Mouse (Mus musculus) R1 (cell line): Measurements from ENCODE around the gene Tfcp2l1.
A peak's percentile ranks its signal among the peaks of the same experiment; 100 is the strongest.

Experiments used
- DNase-seq: peaks from one replicate; pipeline ENCODE4 v3.0.0-alpha.2; 2018; ENCODE audit warnings: low read depth, low spot score

Gene Tfcp2l1

DNA sequence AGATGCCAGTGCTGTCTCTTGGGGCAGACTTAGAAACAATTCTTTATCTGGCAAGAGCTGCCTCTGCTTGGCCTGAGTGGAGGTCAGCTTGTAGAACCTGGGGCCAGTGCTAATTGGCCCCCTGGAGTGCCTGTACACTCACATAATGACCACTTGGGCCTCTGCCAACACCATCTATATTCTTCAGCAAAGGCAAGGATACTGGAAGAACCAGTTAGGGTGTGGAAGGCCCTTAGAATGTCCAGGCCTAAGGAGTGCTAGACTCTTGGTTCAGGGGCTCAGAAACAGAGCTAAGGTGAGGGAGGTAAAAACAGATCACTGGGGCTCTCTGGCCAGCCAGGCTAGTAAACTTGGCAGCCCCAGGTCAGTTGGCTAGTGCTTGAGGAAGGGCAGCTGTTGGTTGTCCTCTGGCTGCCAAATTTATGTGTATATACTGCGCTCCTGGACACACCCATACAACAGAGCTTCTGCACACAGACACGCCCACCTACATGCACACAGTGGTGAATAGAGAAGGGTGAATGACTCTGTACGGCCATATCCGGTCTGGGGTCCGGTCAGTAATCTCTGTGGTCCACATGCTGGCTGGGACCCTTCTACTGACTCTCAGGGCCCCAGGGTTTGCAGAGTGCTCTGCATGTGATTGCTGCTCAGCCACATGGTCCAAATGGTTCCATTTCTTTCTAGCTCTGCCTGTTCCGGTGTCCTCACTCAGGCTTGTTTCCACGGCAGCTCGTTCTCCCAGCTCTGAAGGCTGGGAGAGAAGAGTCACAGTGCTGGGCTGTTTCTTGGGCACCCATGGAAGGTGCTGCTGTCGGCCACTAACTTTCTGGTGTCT lies 22.4 kb downstream of the Tfcp2l1 start:
- peak; percentile 71 for DNase-seq

DNA sequence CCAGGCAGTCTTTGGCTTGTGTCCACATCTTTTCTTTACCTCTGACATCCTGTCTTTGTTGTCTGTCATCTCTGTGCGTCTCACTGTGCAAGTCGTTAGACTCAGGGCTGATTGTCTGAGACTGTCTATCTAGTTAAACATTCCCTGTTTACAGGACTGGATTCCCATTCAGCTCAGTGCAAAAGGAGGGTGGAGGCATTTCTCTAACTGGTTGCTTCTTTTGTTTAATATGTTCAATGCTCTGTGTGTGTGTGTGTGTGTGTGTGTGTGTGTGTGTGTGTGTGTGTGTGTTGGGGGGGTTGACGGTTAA lies 23.0 kb downstream of the Tfcp2l1 start:
- peak; percentile 54 for DNase-seq

DNA sequence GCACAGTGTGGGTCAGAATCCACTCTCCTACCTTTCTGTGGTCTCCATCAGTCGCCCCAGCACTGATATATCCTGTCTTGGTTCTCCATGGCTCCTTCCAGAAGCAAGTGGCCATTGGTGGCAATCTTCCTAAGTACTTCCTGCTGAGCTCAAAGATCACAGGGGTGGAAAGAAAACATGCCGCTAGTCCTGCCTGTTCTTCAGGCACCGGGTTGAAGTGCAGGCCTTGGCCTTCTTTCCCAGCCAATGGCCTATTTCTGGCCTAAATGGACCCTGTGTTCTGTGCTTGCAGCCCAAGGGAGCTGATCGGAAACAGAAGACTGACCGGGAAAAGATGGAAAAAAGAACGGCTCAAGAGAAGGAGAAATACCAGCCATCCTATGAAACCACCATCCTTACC lies 31.0 kb downstream of the Tfcp2l1 start:
- no peak for DNase-seq

DNA sequence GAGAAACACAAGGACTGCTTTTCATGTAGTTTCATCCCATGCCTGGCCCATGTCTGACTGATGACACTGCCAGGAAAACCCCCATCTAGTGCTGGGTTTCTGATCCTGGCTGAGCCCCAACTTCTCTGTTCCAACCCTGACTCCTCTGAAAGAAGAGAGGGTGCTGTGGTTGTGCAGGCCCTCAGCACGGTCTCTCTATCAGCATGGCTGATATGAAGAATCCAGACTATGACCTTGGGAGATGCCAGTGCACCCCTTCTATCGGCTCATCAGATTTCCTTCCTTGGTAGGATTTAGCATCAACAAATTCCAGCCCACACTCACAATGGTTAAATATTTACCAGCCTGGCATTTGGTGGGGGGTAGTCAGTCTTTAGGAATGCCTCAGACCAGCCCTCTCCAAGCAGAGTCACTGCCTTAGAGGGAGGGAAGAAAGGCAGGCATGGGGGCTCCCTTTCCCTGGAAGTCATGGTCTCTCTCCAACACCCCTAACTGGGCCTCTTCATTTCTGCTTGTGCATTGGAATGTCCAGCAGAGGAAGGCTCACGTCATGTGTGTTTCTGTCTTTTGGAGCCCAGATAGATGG lies 33.2 kb downstream of the Tfcp2l1 start:
- DNase-seq, result no peak

DNA sequence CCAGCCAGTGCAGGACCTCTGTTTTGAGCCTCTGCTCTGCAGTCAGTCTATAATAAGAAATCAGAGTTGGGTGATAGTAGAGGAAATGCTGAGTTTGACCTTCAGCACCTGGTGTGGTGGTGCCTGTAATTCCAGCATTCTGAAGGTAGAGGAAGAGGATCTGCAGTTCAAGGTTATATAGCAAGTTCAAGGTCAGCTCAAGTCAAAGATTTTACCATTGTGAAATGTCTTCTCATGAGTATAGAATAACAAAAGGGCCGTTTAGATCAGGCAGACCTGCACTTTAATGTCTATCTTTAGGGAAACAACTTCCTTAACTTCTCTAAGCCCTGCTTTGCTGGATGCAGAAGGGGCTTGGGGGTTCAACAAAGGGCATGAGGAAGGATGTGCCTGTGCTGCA lies 35.3 kb downstream of the Tfcp2l1 start:
- DNase-seq, result peak; percentile 79

DNA sequence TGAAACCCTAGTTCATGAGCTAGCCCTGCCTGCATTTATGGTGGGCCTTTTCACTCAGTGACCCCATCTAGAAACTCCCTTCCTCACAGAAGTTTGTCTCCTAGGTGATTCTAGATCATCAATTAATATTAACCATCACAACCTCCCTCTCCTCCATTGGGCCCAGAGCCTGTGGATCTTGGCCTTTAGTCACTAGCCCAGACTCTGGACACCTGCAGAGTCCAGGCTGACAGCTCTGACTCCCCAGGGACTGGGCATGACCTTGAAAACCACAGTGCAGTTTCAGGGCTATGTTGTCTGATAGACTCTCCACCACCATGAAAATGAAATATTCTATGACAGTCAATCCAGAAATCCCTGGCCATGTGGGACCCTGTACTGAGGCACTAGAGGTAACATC lies 39.8 kb downstream of the Tfcp2l1 start:
- DNase-seq, result no peak

DNA sequence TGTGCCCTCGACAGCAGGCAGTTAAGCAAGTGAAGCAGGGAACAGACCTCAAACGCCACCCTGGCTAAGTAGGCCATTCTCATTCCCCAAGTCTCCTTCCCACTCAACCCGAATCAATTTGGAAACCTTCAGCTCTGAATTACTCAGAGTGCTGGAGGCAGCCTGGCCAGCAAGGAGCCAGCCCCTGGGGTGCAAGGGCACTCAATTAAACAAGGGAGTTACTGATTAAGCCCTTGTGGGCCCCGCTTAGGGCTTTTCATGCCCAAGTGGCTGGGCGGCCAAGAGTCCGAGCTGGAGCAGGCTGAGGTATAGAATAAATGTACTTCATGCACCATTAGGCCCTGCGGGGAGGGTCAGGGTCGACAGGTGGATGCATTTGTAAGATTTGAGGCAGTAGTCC lies 44.5 kb downstream of the Tfcp2l1 start:
- no peak for DNase-seq

DNA sequence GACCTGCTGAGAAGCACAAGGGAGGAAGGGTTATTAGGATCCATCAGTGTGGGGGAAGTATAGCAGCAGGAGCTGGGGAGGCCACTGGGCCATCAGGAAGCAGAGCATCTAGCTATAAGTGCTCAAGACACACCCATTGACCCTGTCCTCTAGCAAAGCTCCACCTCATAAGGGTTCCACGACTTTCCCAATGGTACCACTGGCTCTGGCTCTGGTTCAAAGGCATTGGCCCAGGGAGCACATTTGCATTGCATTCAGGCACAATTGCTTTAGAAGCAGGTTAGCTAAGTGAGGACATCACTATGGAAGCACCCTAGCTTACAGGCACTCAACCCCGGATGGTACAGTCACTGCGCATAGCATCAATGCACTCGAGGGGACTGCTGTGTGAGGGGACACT lies 46.4 kb downstream of the Tfcp2l1 start:
- DNase-seq, result peak; percentile 33

DNA sequence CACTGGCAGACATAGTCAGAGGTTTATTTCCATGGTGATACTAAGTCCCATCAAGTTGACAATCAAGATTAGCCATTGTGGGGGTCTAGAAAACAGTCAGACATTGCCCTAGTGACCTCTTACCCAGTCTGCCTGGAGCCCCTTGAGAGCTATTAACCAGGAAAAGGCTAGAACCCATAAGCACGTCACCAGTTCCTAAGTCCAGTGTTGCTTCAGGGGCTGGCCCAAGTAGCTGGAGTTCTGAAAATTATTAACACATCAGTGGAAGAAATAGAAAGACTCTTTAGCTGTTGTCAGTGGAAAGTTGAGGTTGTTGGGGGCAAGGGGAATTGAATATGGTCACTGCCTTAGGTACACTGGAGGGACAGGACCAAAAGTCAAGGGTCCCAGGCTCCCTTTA lies 54.2 kb downstream of the Tfcp2l1 start:
- no peak for DNase-seq

DNA sequence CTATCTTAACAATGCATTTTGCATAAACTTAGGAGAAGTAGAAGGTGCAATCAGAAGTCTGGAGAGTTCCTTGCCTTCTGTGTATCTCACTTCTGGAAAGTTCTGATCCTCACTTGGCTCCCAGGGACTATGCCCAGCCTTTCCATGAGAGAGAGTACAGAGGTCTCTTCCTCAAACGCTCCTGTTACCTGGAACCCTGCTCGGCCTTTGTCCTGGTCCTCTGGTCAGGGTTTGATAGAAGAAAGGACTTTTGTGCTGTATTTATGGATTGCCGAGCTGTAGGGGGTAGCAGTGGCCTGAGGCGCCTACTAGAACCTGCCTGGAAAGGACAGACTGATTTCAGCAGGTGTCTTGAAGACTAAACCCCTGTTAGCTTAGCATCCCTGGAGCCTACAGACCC lies 55.9 kb downstream of the Tfcp2l1 start:
- no peak for DNase-seq

DNA sequence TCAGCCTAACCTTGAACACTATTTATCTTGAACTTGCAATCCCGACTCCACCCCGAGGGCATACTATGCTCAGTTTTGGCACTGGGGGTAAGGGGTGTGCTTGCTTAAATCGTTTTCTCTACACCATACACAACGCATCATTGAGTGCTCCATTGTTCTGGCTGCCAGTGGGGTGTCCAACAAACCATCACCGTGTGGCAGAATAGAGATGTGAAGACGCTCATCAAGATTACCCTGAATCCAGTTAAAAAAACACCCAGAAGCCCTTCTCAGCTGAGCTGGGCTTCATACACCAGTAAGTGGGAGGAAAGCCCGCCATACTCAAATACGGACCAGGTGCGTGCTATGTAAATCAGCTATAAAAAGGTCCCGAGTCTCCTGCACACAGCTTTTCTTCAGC lies 60.0 kb downstream of the Tfcp2l1 start:
- peak; percentile 53 for DNase-seq

DNA sequence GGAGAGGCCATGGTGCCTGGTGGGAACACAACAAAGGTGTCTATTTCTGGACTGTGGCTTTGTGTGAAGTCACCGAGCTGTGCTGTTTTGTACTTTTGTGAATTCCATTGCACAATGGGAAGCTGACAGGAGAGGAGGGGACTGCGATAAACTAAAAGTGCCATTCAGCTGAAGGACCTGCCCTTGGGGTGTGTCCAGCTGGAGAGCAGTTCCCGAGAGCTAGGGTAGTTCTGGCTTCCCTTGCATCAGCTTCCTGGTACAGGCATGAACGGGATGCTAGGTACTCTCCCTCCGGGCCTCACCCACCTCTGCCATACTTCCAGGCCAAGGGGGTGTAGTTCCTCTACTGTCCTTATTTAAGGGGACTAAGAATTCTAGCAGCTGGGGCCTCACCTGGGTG lies 62.1 kb downstream of the Tfcp2l1 start:
- peak; percentile 88 for DNase-seq

DNA sequence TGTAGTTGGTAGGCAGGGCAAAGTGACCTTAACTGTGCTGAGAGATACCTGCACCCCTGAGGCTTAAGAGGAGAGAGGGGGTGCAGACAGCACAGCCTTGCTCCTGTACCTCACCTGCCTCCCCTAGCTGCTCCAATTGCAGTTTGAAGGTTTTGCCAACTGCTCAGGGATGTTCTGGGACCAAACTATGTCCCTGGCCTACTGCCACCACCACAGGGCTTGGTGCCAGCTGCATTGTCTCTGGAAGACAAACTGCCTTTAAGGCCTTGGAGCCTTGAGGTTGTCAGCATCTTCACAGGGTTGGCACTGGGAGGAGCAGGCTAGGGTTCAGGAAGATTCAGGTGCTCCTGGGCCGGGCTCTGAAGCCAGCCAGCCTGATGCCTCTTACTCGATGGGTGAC lies 66.7 kb downstream of the Tfcp2l1 start:
- no peak for DNase-seq

DNA sequence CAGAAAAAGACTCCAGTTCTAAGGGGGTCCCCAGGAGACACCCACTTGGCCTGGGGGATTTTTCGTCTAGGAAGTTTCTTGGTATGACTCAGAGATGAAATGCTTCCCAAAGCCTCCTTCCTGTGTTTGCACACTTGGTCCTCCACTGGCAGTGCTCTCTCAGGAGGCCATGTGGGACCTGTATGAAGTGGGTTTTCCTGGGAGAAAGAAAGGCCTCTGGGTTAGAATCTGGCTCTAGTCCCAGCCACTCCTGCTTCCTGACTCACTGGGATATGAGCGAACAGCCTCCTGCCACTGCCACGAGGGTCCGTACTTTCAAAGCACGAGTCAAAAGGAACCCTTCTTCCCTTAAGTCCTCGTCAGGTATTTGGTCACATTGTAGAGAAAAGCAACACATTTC lies 70.2 kb downstream of the Tfcp2l1 start:
- DNase-seq, result no peak

DNA sequence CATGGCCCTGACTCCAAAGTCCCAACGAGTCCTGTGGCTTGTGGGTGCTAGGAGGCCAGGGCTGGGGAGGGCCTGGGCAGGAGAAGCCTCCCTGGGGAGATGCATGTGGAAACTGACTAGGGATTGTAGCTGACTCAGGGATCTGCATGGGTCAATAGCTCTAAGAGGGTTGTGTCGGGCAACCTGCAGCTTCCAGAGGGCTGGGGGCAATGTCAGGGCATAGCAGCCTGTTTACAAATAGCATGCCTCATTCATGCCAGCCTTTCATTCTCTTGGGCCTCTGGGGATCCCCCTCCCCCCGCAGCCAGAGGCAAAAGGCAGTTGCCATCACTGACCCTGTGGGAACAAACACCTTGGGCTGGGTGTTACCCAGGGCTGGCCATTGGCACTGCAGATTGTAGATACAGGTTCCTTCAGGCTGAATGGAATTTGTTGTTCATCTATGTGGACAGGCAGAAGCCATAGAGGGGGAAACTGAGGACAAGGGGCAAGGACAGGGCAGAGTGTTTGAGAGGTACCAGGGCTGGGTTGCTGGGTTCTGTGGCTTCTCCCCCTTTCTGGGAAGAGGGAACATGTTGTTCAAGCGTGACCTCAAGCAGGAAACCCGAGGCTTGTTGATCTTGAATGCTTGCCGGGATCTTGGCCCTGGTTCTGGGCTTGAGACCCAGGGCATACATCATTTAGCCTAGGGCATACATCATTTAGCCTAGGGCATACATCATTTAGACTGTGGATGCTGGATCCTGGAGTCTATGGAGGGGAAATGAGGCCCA lies 71.6 kb downstream of the Tfcp2l1 start:
- no peak for DNase-seq

DNA sequence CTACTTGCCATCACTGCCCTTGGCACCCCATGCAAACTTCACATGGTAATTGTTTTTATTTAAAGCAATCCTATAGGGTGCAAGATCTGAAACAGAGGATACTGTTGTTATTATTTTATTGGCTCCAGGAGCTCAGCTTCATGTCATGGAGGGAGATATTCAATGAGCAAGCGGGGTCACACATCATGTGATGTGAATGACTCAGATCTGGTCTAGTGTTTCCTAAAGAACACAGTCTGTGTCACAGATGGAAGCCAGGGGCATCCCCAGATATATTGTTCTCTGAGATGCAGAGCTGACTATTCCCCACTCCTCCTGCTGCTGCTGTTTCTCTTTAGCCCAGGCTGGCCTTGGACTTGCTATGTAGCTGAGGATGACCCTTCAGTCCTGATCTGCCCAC lies 72.2 kb downstream of the Tfcp2l1 start:
- no peak for DNase-seq

DNA sequence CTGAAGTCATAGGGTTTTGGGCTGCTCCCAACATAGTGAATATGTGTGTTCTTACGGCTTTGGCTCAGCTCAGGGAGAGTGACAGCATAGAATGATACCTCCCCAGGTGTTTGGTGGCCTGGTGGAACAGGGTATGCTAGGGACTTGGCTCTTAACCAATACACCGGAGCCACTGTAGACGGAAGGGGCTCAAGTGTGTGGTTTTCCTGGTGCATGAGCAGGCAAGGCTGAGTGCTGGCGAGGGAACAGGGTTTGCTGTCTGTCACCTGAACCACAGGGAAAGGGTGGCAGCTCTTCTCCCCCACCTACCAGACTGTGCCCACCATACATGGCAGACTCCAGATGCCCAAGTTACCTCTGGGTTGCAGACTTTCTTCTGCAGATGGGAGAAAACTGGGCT lies 83.9 kb downstream of the Tfcp2l1 start:
- no peak for DNase-seq

DNA sequence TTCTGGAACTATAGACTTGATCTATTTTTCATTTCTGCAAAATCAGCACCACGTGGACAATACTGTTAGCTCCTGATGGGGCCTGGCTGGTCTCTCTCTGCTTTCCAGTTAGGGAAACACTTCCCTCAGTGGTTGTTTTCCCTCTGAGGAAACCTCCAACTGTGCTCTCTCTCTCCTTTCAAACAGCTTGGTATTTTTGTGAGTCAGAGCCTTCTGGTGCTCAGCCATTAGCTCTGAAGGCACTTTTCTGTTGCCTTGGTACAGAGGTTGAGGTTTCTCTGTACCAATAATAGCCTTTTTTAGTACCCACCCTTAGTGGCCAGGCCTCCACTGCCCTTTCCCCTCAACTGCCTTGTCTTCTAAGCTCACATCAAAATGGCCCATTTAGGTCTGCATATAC lies 88.5 kb downstream of the Tfcp2l1 start:
- no peak for DNase-seq

DNA sequence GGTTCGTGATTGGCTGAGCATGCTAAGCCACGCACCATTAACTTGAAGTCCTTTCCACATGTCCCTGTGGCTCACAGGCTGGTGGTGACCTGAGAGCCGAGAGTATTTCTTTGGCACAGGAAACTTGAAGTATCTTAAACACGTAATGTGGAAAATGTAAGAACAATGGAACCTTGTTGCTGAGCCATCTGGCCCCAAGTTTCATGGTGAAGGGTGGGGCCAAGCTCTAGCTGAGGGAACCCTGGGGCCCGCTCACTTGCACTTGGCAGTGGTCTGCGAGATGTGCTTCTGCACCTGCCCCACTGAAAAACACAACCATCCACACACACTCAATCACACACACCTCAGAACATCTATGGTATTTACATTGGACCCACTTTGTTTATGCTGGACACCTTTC lies 90.3 kb downstream of the Tfcp2l1 start:
- no peak for DNase-seq

DNA sequence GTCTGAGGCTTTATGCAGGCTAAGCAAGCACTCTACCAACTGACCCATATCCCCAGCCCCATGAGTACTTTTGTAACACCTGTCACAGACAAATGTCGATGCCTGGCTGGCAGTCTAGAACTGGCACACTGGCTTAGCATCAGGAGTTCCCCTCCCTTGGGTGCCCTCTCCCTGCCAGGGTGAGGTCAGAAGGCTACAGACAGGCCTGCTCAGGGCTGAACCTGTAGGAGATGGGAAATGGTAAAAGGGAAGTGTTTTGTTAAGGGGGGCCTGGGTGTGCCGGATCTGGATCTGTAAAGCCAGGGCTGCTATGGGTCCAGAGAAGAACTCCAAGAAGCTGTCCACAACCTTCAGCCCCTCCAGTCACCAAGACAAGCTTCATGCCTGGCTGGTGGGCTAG lies 92.0 kb downstream of the Tfcp2l1 start:
- no peak for DNase-seq

DNA sequence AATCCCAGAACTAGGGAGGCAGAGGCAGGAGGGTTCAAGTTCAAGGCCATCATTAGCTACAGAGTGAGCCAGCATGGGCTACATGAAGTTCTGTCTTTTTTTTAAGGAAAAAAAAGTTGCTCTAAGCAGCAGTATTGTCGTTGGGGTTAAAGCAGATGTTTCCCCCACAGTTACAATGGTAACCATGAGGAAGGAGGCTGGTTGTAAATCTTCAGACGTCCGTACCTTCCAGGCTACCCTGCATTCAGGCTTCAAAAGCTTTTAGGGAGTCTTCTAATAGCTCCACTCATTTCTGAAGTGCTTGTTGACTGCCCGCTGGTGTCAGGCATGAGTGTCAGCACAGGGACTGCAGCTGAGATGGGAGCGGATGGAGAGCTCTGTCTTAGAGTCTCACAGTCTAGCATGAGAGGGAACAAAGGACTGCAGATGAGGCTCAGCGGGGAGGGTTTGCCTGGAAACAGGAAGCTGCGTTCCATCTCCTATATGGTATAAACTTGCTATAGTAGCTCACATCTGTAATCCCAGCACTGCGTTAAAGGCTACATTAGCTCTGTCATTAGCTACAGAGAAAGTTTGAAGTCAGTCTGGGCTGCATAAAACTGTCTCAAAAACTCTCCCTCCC lies 92.8 kb downstream of the Tfcp2l1 start:
- DNase-seq, result peak; percentile 50

DNA sequence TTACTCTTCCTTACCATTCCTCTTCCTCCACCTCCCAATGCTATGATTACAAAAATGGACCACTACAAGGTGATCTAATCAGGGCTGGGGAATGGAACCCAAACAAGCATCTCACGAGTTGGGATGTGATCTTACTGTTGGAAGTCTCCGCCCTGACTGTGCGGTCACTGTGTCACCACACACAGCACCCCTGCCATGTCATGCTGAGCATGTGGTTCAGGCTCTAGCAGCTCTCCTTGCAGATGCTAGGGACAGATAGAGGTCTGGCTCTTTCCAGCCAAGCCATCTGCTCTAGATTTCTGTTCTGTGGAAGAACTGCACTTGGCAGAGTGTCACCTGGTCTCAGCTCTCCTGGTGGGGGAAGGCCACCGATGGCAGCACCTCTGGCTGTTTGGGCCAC lies 99.3 kb downstream of the Tfcp2l1 start:
- DNase-seq, result no peak

DNA sequence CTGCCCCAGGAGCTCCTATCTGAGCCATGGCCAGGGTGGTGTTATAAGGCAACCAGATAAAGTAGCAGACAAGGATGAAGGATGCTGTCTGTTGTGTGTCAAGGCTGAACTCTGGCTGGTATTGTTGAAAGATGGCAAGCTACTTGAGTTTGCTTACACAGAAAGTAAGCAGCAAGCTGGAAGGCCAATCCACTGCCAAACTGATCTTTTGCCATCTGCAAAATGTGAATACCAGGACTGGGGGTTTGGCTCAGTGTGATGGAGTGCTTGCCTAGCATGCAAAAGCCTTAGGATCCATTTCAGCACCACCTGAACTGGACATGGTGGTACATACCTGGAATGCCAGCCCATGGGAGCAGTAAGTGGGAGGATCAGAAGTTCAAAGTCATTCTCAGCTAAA lies 101.1 kb downstream of the Tfcp2l1 start:
- peak; percentile 44 for DNase-seq
